Mouse (Mus musculus) fibroblast of lung, adult 2 months (primary cell): ENCODE results near the gene Gm13539.
A peak's percentile ranks its signal among the peaks of the same experiment; 100 is the strongest.
"Not testable (repeated sequence)": the region's sequence is repeated elsewhere in the genome, so short reads cannot be mapped to it uniquely, and the experiment has no call there.

ENCODE experiments used
- DNase-seq: peaks from one replicate; pipeline ENCODE4 v3.0.0-alpha.2; 2011; ENCODE audit warnings: low read depth

The Gm13539 gene

GRCm38 (mm10) chr2:25781957-25782356, at the start of gene Gm13539:
Gene Gm13539 (plus strand): TSS chr2:25782257.
- DNase-seq = no peak

GRCm38 (mm10) chr2:25733199-25733930, 48.7 kb upstream of the Gm13539 start:
- DNase-seq = no peak

- DNase-seq = not testable (repeated sequence)
Measured at GRCm38 (mm10) chr2:25736709-25737108, 45.3 kb upstream of the Gm13539 start, which contains the start of gene Obp2b. Gene Obp2b (plus strand): TSS chr2:25737009.

GRCm38 (mm10) chr2:25741671-25742070, 40.4 kb upstream of the Gm13539 start:
- no peak for DNase-seq

GRCm38 (mm10) chr2:25754201-25754600, 27.9 kb upstream of the Gm13539 start:
- no peak for DNase-seq

- DNase-seq = peak; percentile 1
Measured at GRCm38 (mm10) chr2:25758064-25758625, 23.9 kb upstream of the Gm13539 start.

- no peak for DNase-seq
Measured at GRCm38 (mm10) chr2:25765269-25765668, 16.8 kb upstream of the Gm13539 start, which contains the start of gene Lcn3. Gene Lcn3 (plus strand): TSS chr2:25765569.

GRCm38 (mm10) chr2:25767764-25768163, 14.3 kb upstream of the Gm13539 start:
- DNase-seq = no peak

- no peak for DNase-seq
Measured at GRCm38 (mm10) chr2:25773507-25773906, 8.6 kb upstream of the Gm13539 start.

- DNase-seq = no peak
Measured at GRCm38 (mm10) chr2:25774640-25775039, 7.4 kb upstream of the Gm13539 start.

GRCm38 (mm10) chr2:25775991-25776390, 6.1 kb upstream of the Gm13539 start:
- DNase-seq = no peak

- no peak for DNase-seq
Measured at GRCm38 (mm10) chr2:25776717-25777116, 5.3 kb upstream of the Gm13539 start, which contains the start of gene Lcn11. Gene Lcn11 (plus strand): TSS chr2:25777017.

- no peak for DNase-seq
Measured at GRCm38 (mm10) chr2:25779076-25779475, 3.0 kb upstream of the Gm13539 start.

- no peak for DNase-seq
Measured at GRCm38 (mm10) chr2:25780921-25781320, 1.1 kb upstream of the Gm13539 start.

GRCm38 (mm10) chr2:25785573-25786322, 3.7 kb downstream of the Gm13539 start:
- no peak for DNase-seq

- DNase-seq = no peak
Measured at GRCm38 (mm10) chr2:25789092-25789491, 7.0 kb downstream of the Gm13539 start.

GRCm38 (mm10) chr2:25797635-25798034, 15.6 kb downstream of the Gm13539 start:
- DNase-seq = no peak

- DNase-seq = no peak
Measured at GRCm38 (mm10) chr2:25798065-25798464, 16.0 kb downstream of the Gm13539 start.

GRCm38 (mm10) chr2:25811711-25812110, 29.7 kb downstream of the Gm13539 start:
- DNase-seq = no peak

- no peak for DNase-seq
Measured at GRCm38 (mm10) chr2:25813364-25813763, 31.3 kb downstream of the Gm13539 start.

- DNase-seq = not testable (repeated sequence)
Measured at GRCm38 (mm10) chr2:25815748-25816147, 33.7 kb downstream of the Gm13539 start, which contains the start of gene Glt6d1. Gene Glt6d1 (minus strand): TSS chr2:25815848.

GRCm38 (mm10) chr2:25822806-25823205, 40.7 kb downstream of the Gm13539 start, which contains the start of gene Lcn9:
Gene Lcn9 (plus strand): TSS chr2:25823153.
- DNase-seq = no peak

- no peak for DNase-seq
Measured at GRCm38 (mm10) chr2:25824751-25825150, 42.7 kb downstream of the Gm13539 start.
